Mouse (Mus musculus) spleen, adult 2 months (tissue): Measurements from ENCODE around the gene Prrg4.

Experiments used
- CTCF ChIP-seq: fragments of 200-500 bp; IDR thresholded peaks from 2 replicates; pipeline ENCODE4 v1.5.1; 2011; ENCODE audit warnings: mild to moderate bottlenecking, inconsistent platforms; ENCODE audit not compliant: insufficient read depth, insufficient read length, insufficient replicate concordance; ENCODE audit errors: extremely low read depth
- POLR2A ChIP-seq: fragments of 200-500 bp; IDR thresholded peaks from 2 replicates; pipeline ENCODE4 v1.6.1; 2011; ENCODE audit warnings: low read depth, low read length, inconsistent platforms

- TF ChIP-seq CTCF (0 out of 2 replicates have a peak, but pooled peaks have one; percentile 22), POLR2A (no peak)
These were observed 2.0 kb downstream of the Prrg4 start for GRCm38 (mm10) chr2:104847645-104848044.
